Mouse (Mus musculus) kidney, embryonic 14.5 days (tissue): ENCODE measurements around the gene Hoxb9. TPM values are rescaled to one million over a fixed set of nuclear protein-coding genes. Genes with fewer than 3 reads are reported as not detected.

Experiments used
- ATAC-seq: fragments of 200-750 bp; cut with Nextera tagmentation; 2 replicates; pipeline ENCODE4 v1.8.0; 2017; ENCODE audit warnings: moderate number of reproducible peaks, mild to moderate bottlenecking, moderate TSS enrichment, moderate library complexity; ENCODE audit not compliant: low FRiP score, low TSS enrichment
- H3K27ac ChIP-seq: fragments of 300-500 bp; sonication (generic); 2 replicates; pipeline ENCODE4 v1.5.1; 2014; ENCODE audit warnings: low read depth, mild to moderate bottlenecking, low read length, moderate library complexity, mixed read lengths
- H3K27me3 ChIP-seq: fragments of 300-500 bp; sonication (generic); 2 replicates; pipeline ENCODE4 v1.6.1; 2014; ENCODE audit warnings: mild to moderate bottlenecking, low read length; ENCODE audit not compliant: control insufficient read depth, insufficient read depth
- H3K36me3 ChIP-seq: fragments of 300-500 bp; sonication (generic); 2 replicates; pipeline ENCODE4 v1.6.1; 2014; ENCODE audit warnings: low read length, mixed read lengths; ENCODE audit not compliant: control insufficient read depth, insufficient read depth
- H3K4me1 ChIP-seq: fragments of 300-500 bp; sonication (generic); 2 replicates; pipeline ENCODE4 v1.6.1; 2014; ENCODE audit warnings: low read length, mixed read lengths; ENCODE audit not compliant: control insufficient read depth, insufficient read depth
- H3K4me2 ChIP-seq: fragments of 300-500 bp; sonication (generic); replicated peaks from 2 replicates; pipeline ENCODE4 v1.6.1; 2014; ENCODE audit warnings: low read depth, mild to moderate bottlenecking, low read length
- H3K4me3 ChIP-seq: fragments of 300-500 bp; sonication (generic); 2 replicates; pipeline ENCODE4 v1.5.1; 2014; ENCODE audit warnings: mild to moderate bottlenecking, low read length
- H3K9ac ChIP-seq: fragments of 300-500 bp; sonication (generic); 2 replicates; pipeline ENCODE4 v1.6.1; 2014; ENCODE audit warnings: low read depth, mild to moderate bottlenecking, low read length, moderate library complexity
- H3K9me3 ChIP-seq: fragments of 300-500 bp; sonication (generic); 2 replicates; pipeline ENCODE4 v1.6.1; 2016; ENCODE audit warnings: low read length; ENCODE audit not compliant: control insufficient read depth
- WGBS: fragments of 180-500 bp; shearing (Covaris S2); extraction: QIAGEN DNeasy Blood & Tissue Kit; methylation state at CpG from one replicate; pipeline ENCODE4 v1.1.7; 2014; 5-methylcytosine and 5-hydroxymethylcytosine counted together
- polyA plus RNA-seq: library from polyadenylated mRNA; unstranded; fragments of >200 nt; fragmentation: Nextera tagmentation; extraction: Ambion mirVana; gene quantifications from 2 replicates; pipeline ENCODE4 v1.2.1, GENCODE M21; 2014

The Hoxb9 gene
- polyA plus RNA-seq, 1 experiment from 2014 or later, result 30.0 TPM

- peak overlapping the region; percentile 100 for H3K27ac ChIP-seq
- 7% methylated on average over 34 of the region's 35 CpGs for WGBS
- peak overlapping the region; percentile 95 for H3K4me2 ChIP-seq
- peaks cover 34% of the 10 kb centered on the region for H3K36me3 ChIP-seq
- H3K4me3 ChIP-seq, result peak overlapping the region; percentile 53
- peak overlapping the region; percentile 99 for H3K9ac ChIP-seq
- peaks cover 58% of the 10 kb centered on the region for H3K4me1 ChIP-seq
- H3K9me3 ChIP-seq, result no peaks in the 10 kb centered on the region
- ATAC-seq, result no peak
- no peaks in the 10 kb centered on the region for H3K27me3 ChIP-seq
These were observed 29.3 kb downstream of the Hoxb9 start for GRCm38 (mm10) chr11:96300354-96301063.

- Histone ChIP-seq H3K27me3 (no peaks in the 10 kb centered on the region), H3K4me2 (peak overlapping the region; percentile 95), H3K9ac (peak overlapping the region; percentile 99), H3K9me3 (no peaks in the 10 kb centered on the region), H3K27ac (peak overlapping the region; percentile 100), H3K4me1 (peaks cover 59% of the 10 kb centered on the region), H3K36me3 (peaks cover 39% of the 10 kb centered on the region), H3K4me3 (peak overlapping the region; percentile 53)
- ATAC-seq, result no peak
- WGBS, result 14% methylated on average over 10 of the region's 10 CpGs
These were observed 29.8 kb downstream of the Hoxb9 start for GRCm38 (mm10) chr11:96301064-96301431.

- Histone ChIP-seq H3K27me3 (no peaks in the 10 kb centered on the region), H3K9ac (peak overlapping the region; percentile 99), H3K4me2 (peak overlapping the region; percentile 95), H3K9me3 (no peaks in the 10 kb centered on the region), H3K4me1 (peaks cover 62% of the 10 kb centered on the region), H3K36me3 (peaks cover 41% of the 10 kb centered on the region), H3K27ac (peak overlapping the region; percentile 100), H3K4me3 (peak overlapping the region; percentile 53)
- ATAC-seq, result no peak
- WGBS, result 4% methylated on average over 15 of the region's 15 CpGs
These were observed 30.6 kb downstream of the Hoxb9 start for GRCm38 (mm10) chr11:96301837-96302236.

- peak overlapping the region; percentile 95 for H3K4me2 ChIP-seq
- peaks cover 41% of the 10 kb centered on the region for H3K36me3 ChIP-seq
- H3K4me3 ChIP-seq, result peak overlapping the region; percentile 53
- H3K27ac ChIP-seq, result peak overlapping the region; percentile 100
- H3K4me1 ChIP-seq, result peaks cover 55% of the 10 kb centered on the region
- WGBS, result 7% methylated on average over 23 of the region's 23 CpGs
- no peaks in the 10 kb centered on the region for H3K27me3 ChIP-seq
- no peaks in the 10 kb centered on the region for H3K9me3 ChIP-seq
- peak overlapping the region; percentile 99 for H3K9ac ChIP-seq
- no peak for ATAC-seq
These were observed 31.3 kb downstream of the Hoxb9 start for GRCm38 (mm10) chr11:96302381-96303150.

GRCm38 (mm10) chr11:96303151-96304099, 32.2 kb downstream of the Hoxb9 start, which contains the start of gene Hoxb5:
Hoxb5 (plus strand) TSS chr11:96303336.
- under 1% methylated on average over 69 of the region's 69 CpGs for WGBS
- peak within 1 kb of the TSS; percentile 53 for H3K4me3 ChIP-seq
- peak within 1 kb of the TSS; percentile 95 for H3K4me2 ChIP-seq
- no peaks in the 10 kb centered on the region for H3K27me3 ChIP-seq
- H3K9ac ChIP-seq, result peak within 1 kb of the TSS; percentile 99
- peak; percentile 3 for ATAC-seq
- peaks cover 41% of the 10 kb centered on the region for H3K36me3 ChIP-seq
- H3K9me3 ChIP-seq, result no peaks in the 10 kb centered on the region
- H3K27ac ChIP-seq, result peak within 1 kb of the TSS; percentile 100
- H3K4me1 ChIP-seq, result peaks cover 49% of the 10 kb centered on the region

GRCm38 (mm10) chr11:96304381-96305195, 33.3 kb downstream of the Hoxb9 start:
- H3K27me3 ChIP-seq, result no peaks in the 10 kb centered on the region

GRCm38 (mm10) chr11:96305505-96306182, 34.4 kb downstream of the Hoxb9 start:
- WGBS, result 19% methylated on average over 6 of the region's 6 CpGs
- Histone ChIP-seq H3K27me3 (no peaks in the 10 kb centered on the region), H3K4me1 (peaks cover 51% of the 10 kb centered on the region), H3K4me3 (peak overlapping the region; percentile 53), H3K4me2 (peak overlapping the region; percentile 95), H3K36me3 (peaks cover 38% of the 10 kb centered on the region), H3K9ac (peak overlapping the region; percentile 99), H3K9me3 (no peaks in the 10 kb centered on the region), H3K27ac (peak overlapping the region; percentile 100)
- no peak for ATAC-seq

More at GRCm38 (mm10) chr11:96304381-96305195, 33.3 kb downstream of the Hoxb9 start:
- H3K4me1 ChIP-seq, result peaks cover 58% of the 10 kb centered on the region
- H3K27ac ChIP-seq, result peak overlapping the region; percentile 100
- 10% methylated on average over 38 of the region's 38 CpGs for WGBS
- H3K9me3 ChIP-seq, result no peaks in the 10 kb centered on the region
- no peak for ATAC-seq
- H3K4me2 ChIP-seq, result peak overlapping the region; percentile 95
- H3K4me3 ChIP-seq, result peak overlapping the region; percentile 53
- H3K9ac ChIP-seq, result peak overlapping the region; percentile 99
- peaks cover 41% of the 10 kb centered on the region for H3K36me3 ChIP-seq
